Mouse (Mus musculus): Measurements from ENCODE around the gene Vwc2. TPM values are rescaled to one million over a fixed set of nuclear protein-coding genes. Genes with fewer than 3 reads are reported as not detected.

Gene Vwc2
- total RNA-seq, 2 experiments from 2014 or later = 6.2 to 6.8 TPM

DNA sequence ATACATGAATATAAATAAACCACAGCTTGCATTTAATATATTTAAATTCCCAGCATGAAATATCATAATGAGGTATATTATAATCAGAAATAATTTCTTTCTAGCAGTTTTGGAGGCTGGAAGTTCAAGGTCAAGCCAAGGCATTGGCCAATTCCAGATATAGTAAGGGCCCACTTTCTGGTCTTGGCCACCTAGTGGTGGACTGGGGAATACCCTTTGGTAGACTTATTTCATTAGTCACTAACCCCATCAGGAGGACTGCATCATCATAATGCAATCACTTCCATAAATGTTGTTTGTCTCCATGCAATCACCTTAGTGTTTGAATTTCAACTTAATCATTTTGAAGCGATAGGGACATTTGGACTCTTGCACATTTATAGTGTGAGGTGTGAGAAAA, 125.3 kb downstream of the Vwc2 start:
- no peak for DNase-seq (ENCODE audit: low spot score in 2 of 2)

GRCm38 (mm10) chr11:11242694-11243377, 128.8 kb downstream of the Vwc2 start:
- no peak for DNase-seq (ENCODE audit: low spot score in 2 of 2)

DNA sequence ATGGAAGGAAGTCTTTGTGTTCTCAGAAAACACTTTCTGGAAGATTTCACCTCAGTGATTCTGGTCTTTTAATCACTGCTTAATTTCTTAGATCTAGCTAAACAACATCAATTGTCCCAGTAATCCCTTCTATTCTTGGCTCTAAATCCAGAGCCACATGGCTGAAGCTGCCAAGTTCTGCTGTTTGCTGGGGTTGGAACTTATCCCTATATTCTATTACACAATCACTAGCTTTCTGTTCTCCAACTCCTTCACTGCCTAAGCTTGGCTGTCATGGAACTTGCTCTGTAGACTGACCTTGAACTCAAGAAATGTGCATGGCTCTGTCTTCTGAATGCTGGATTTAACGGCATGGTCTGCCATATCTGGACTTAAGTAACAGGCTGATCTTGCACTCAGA, 143.3 kb downstream of the Vwc2 start:
- peak in 1 of 2 experiments; percentile 7 for DNase-seq (ENCODE audit: low spot score in 2 of 2)

- no peak for DNase-seq (ENCODE audit: low spot score in 2 of 2)
Observed at GRCm38 (mm10) chr11:11280128-11280527, 166.1 kb downstream of the Vwc2 start.

GRCm38 (mm10) chr11:11283512-11283911, 169.5 kb downstream of the Vwc2 start:
- DNase-seq (ENCODE audit: low spot score in 2 of 2) = no peak

Measured in layer of hippocampus, postnatal 14 days (tissue).